Comparison of ENCODE assay signal across 9 mouse cellular contexts in genomic region chr13:5869842-5870241, GRCm38 (mm10). TPM values are rescaled to one million over a fixed set of nuclear protein-coding genes. Genes with fewer than 3 reads are reported as not detected.
DNase-seq lines count a peak whose midpoint lies in the region; ATAC-seq and TF ChIP-seq lines count a peak whose summit lies in the region.
"Had no signal": no experiment of that assay in that cellular context is flagged by ENCODE, and none has a peak within 500 bp of the region (broad histone marks: within the 10 kb centered on the region; RNA-seq: fewer than 3 reads in every experiment).

No protein-coding gene starts in this region.

- peak; percentile 65 for ATAC-seq in forebrain, embryonic 11.5 days (replicated peaks; ENCODE audit: low FRiP score)
- no peak for ATAC-seq in forebrain, postnatal 0 days
- ATAC-seq in forebrain, embryonic 16.5 days = no peak
- no peak for ATAC-seq in frontal cortex, adult (ENCODE audit: low TSS enrichment)

- H3K36me3 ChIP-seq in forebrain, embryonic 11.5 days (ENCODE audit: control insufficient read depth, insufficient read depth, low read length) = no peaks in the 10 kb centered on the region; the same call in none of the 2 replicates
- peaks cover 39% of the 10 kb centered on the region for H3K36me3 ChIP-seq in forebrain, postnatal 0 days (ENCODE audit: insufficient read depth)
- peaks cover 11% of the 10 kb centered on the region for H3K36me3 ChIP-seq in forebrain, embryonic 16.5 days (ENCODE audit: control insufficient read depth, insufficient read depth)

- H3K27ac ChIP-seq in forebrain, embryonic 11.5 days (ENCODE audit: low read depth, low read length) = no peak overlapping the region
- no peak overlapping the region for H3K27ac ChIP-seq in forebrain, postnatal 0 days (ENCODE audit: low read depth, low read length)
- H3K27ac ChIP-seq in forebrain, embryonic 16.5 days (ENCODE audit: low read length) = no peak overlapping the region
- H3K27ac ChIP-seq: neural tube, embryonic 12.5 days had no signal

- WGBS in forebrain, embryonic 11.5 days = 4% methylated on average over 7 of the region's 7 CpGs
- 11% methylated on average over 7 of the region's 7 CpGs for WGBS in forebrain, postnatal 0 days
- WGBS in forebrain, embryonic 16.5 days = 4% methylated on average over 7 of the region's 7 CpGs

- no peaks in the 10 kb centered on the region; the same call in 1 of the 2 replicates for H3K27me3 ChIP-seq in forebrain, embryonic 11.5 days (ENCODE audit: control insufficient read depth, insufficient read depth, low read length)
- H3K27me3 ChIP-seq in forebrain, postnatal 0 days (ENCODE audit: insufficient read depth, low read length) = no peaks in the 10 kb centered on the region
- H3K27me3 ChIP-seq in forebrain, embryonic 16.5 days (replicated peaks; ENCODE audit: control insufficient read depth, insufficient read depth, low read length) = no peaks in the 10 kb centered on the region
- H3K27me3 ChIP-seq: neural tube, embryonic 12.5 days had no signal

- no peak overlapping the region for H3K9ac ChIP-seq in forebrain, embryonic 11.5 days (ENCODE audit: low read length)
- no peak overlapping the region for H3K9ac ChIP-seq in forebrain, postnatal 0 days
- no peak overlapping the region for H3K9ac ChIP-seq in forebrain, embryonic 16.5 days (replicated peaks; ENCODE audit: low read depth, low read length)
- H3K9ac ChIP-seq: neural tube, embryonic 12.5 days had no signal

- TF ChIP-seq CTCF in forebrain, postnatal 0 days (IDR thresholded peaks at IDR 0.05; ENCODE audit: low read depth) = no peak

- DNase-seq in forebrain, embryonic 11.5 days (ENCODE audit: low spot score) = no peak
- DNase-seq in forebrain, postnatal 0 days = no peak
- peak; percentile 58 for DNase-seq in 3134 (ENCODE audit: extremely low read depth, insufficient read length, low spot score)
- DNase-seq in kidney, postnatal 4 days = peak; percentile 21 to 28
- DNase-seq in right cerebral cortex, postnatal 25 days = no peak
- DNase-seq in frontal cortex, postnatal 14 days (ENCODE audit: low spot score in 2 of 2) = no peak

- H3K9me3 ChIP-seq in forebrain, embryonic 11.5 days (ENCODE audit: control insufficient read depth, low read length) = no peaks in the 10 kb centered on the region
- no peaks in the 10 kb centered on the region for H3K9me3 ChIP-seq in forebrain, postnatal 0 days (ENCODE audit: low read length)
- no peaks in the 10 kb centered on the region for H3K9me3 ChIP-seq in forebrain, embryonic 16.5 days (ENCODE audit: control insufficient read depth, low read length)
- H3K9me3 ChIP-seq: neural tube, embryonic 12.5 days had no signal

- H3K4me3 ChIP-seq in forebrain, embryonic 11.5 days (ENCODE audit: low read depth, low read length) = no peak overlapping the region
- no peak overlapping the region for H3K4me3 ChIP-seq in forebrain, postnatal 0 days (ENCODE audit: low read depth, low read length)
- H3K4me3 ChIP-seq in forebrain, embryonic 16.5 days (replicated peaks; ENCODE audit: low read length) = no peak overlapping the region
- H3K4me3 ChIP-seq: neural tube, embryonic 12.5 days had no signal

- H3K4me1 ChIP-seq in forebrain, embryonic 11.5 days (replicated peaks; ENCODE audit: control insufficient read depth, insufficient read depth, low read length) = no peaks in the 10 kb centered on the region; the same call in 1 of the 2 replicates
- H3K4me1 ChIP-seq in forebrain, postnatal 0 days (ENCODE audit: insufficient read depth) = peaks cover 10% of the 10 kb centered on the region
- peaks cover 24% of the 10 kb centered on the region for H3K4me1 ChIP-seq in forebrain, embryonic 16.5 days (replicated peaks; ENCODE audit: control insufficient read depth, insufficient read depth, low read length)

- H3K4me2 ChIP-seq in forebrain, embryonic 11.5 days (ENCODE audit: low read depth, low read length, severe bottlenecking) = no peak overlapping the region
- no peak overlapping the region for H3K4me2 ChIP-seq in forebrain, postnatal 0 days (ENCODE audit: low read depth)
- H3K4me2 ChIP-seq in forebrain, embryonic 16.5 days (ENCODE audit: low read length) = peak overlapping the region; percentile 24

RNA-seq across cellular contexts. Expression of gene Klf6, which starts 8.6 kb away (rescaled TPM):
- 49.5 and 51.8 TPM in 2 replicates for polyA plus RNA-seq in forebrain, embryonic 11.5 days (2014; fragmentation: Nextera tagmentation; extraction: Ambion mirVana)
- total RNA-seq in forebrain, postnatal 0 days (2014; rRNA removed) = 78.8 and 87.1 TPM in 2 replicates
- polyA plus RNA-seq in forebrain, postnatal 0 days (2015; fragmentation: Nextera tagmentation; extraction: Ambion mirVana) = 100.0 and 146 TPM in 2 replicates
- 87.2 and 91.3 TPM in 2 replicates for polyA plus RNA-seq in forebrain, embryonic 16.5 days (2015; fragmentation: Nextera tagmentation; extraction: Ambion mirVana)

Comparison
In these comparisons a context has a peak if more than half of its experiments do, and no peak if none do; other contexts are left out.
1. DNase-seq: peak in 3134 (single experiment) and kidney, postnatal 4 days (2 of 2); none in forebrain, embryonic 11.5 days (single experiment), forebrain, postnatal 0 days (single experiment), right cerebral cortex, postnatal 25 days (single experiment) and frontal cortex, postnatal 14 days (0 of 2).